Mouse (Mus musculus) spleen, adult 18-20 months (tissue): Measurements from ENCODE around the gene Asb10.
A peak's percentile ranks its signal among the peaks of the same experiment; 100 is the strongest.

Experiments
- DNase-seq, 2 experiments: peaks; one replicate each; pipeline ENCODE4 v3.0.0; 2022; ENCODE audit warnings: mixed read lengths in 2 of 2

Gene Asb10

GRCm38 (mm10) chr5:24535731-24536130, 5.0 kb downstream of the Asb10 start:
- no peak for DNase-seq

DNA sequence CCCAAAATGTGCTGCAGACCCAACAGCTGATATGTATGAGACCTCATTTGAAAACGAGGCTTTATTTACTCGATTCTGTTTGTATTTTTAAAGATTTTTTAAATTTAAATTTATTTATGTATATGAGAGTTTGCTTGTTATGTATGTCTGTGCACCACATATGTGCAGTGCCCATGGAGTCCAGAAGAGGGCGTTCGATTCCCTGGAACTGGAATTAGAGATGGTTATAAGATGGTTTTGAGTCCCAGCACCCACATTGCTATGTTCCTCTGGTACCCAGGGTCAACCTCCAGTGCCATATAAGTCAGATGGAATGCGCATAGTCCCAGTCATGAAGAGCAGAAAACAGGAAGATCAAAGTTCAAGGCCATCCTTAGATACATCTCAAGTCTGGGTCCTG, 6.5 kb downstream of the Asb10 start:
- DNase-seq = no peak

- DNase-seq = no peak
These were observed 7.4 kb downstream of the Asb10 start for GRCm38 (mm10) chr5:24533391-24533790.

- peak; percentile 72 to 90 for DNase-seq
These were observed 10.6 kb downstream of the Asb10 start for GRCm38 (mm10) chr5:24530042-24530689.

DNA sequence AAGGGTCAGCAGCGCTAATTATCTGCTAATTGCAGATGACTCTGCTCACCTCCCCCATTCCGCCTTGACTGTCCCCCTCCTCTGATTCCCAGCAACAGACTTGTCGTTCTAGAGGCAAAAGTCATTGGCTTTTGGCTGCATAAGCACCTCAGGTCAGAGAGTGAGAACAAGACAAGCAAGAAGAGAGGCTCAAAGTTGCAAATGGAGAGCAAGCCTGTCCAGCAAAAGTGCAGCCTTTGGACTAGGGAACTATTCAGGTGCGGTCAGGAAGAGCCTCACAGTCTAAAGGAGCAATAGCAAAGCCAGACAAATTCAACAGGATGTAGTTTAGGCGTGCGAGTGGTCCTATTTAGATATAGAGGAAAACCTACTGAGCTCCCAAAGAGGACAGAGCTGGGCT, 13.0 kb downstream of the Asb10 start:
- no peak for DNase-seq

DNA sequence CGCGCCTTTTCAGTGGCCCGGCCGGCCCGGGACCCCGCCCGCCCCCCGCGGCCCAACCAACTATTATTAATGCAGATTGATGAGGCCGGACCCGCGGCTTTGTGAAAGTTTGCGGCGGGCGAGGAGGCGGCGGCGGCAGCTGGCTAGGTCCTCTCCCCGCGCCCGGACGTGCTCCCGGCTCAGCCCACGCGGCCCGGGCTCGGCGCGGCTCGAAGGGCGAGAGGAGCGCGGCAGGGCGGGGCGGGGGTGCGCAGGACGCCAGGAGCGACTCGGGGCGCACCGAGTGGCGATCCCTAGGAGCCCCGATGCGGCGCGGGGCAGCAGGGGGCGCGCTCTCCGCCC, 13.9 kb downstream of the Asb10 start, which contains the start of gene Gbx1:
Gene Gbx1 (minus strand): TSS at position 314 of the 342 bp plus-strand sequence.
- DNase-seq = peak in 1 of 2 experiments; percentile 14

DNA sequence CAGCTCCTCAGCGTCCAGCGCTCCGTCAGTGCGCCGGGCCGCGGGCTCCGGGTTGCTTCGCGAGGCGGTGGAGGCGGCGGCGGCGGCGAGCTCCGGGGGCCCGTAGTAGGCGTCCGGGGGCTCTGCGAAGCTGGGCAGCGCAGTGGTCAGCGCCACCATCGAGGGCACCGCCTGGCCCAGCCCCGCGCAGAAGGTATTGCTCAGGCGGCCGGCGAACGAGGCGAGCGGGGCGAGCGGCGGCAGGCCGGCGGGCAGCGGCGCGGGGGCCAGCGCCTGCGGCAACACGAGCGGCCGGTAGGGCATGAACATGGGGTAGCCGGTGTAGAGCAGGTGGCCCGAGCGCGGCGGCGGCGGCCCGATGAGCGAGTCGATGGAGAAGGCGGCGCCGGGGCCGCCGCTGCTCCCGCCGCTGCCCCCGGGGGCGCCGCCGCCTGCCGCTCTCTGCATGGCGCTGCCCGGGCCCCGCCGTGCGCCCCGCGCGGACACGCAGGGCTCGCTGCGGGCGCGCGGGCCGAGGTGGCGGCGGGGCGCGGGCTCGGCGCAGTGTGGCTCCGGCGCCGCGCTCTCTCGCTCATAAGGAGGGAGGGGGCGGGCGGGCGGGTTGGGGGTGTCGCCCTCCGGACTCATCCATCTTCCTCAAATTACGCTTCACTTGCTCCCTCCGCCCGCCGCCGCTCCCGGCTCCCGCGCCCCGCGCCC, 14.4 kb downstream of the Asb10 start:
- DNase-seq = no peak

GRCm38 (mm10) chr5:24525360-24526189, 15.2 kb downstream of the Asb10 start:
- DNase-seq = no peak

DNA sequence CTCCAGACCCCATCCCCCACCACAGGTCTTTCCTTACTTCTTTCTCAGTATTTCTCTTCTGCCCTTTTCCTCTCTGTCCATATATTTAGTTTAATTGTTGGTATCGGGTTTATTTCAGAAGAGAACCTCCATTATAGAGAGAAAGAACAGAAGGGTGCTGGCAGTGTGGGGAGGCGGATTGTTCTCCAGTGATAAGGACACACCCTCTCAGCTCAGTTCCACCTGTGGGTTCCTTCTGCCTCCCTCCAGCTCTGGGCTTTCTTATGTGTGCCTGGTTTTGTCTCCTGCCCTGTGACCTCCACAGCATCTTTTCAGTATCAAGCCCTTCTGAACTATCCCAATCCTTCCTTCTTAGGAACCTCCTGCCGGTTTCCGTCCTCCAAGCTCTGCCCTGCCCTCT, 16.3 kb downstream of the Asb10 start:
- DNase-seq = no peak

GRCm38 (mm10) chr5:24523806-24524205, 17.0 kb downstream of the Asb10 start:
- DNase-seq = no peak

DNA sequence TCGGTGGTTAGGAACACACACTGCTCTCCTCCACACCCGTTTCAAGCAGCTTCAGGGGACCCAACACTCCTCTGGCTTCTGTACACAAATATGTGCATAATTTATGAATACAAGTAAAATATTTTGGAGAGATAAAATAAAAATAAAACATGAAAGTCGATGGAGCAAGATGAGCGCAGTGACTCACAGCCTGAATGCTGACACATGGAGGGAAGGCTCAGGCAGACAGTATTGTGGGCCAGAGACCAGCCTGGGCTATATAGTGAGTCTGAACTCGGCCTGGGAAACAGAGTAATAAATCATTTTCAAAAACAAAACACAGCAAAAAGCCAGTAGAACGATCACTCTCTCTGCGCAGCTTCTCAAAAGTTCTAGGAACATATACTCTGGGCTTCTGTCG, 19.4 kb downstream of the Asb10 start:
- DNase-seq = no peak

DNA sequence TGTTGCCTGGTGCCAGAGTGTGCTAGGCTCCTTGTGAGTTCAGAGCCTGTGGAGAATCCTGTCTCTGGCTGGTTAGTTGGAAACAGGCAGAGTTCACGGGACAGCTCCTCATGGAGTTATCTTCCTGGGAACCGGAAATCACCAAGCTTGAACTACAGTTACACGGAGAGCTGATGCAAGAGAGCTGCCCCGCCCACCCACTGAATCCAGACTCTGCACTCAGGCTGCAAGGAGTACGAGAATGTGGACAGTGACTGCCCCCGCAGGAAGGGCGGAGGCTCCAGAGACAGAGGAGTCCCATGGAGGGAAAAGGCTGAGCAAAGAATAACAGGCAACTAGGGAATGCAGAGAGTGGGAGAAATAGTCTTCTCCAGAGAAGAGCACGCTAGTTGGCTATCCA, 28.5 kb downstream of the Asb10 start:
- no peak for DNase-seq

DNA sequence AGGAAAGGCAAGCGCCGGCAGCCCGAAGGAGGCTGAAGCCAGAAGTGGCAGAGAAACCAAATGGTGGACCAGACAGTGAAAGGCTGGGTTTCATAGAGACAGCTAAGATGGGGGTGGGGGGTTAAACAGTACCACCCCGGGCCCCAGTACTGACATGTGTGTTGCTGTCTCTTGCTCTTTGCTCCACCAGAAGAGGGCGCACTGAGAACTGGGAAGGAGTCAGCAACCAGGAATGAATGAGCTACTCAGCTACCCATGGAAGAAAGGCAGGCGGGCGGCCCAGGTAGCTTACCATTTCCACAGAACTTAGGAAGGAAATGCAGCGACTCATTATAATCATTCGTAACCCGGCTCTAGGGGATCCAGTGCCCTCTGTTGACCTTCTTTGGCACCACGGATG, 30.1 kb downstream of the Asb10 start:
- peak in 1 of 2 experiments; percentile 34 for DNase-seq

- no peak for DNase-seq
These were observed 32.4 kb downstream of the Asb10 start for GRCm38 (mm10) chr5:24508406-24508805.

GRCm38 (mm10) chr5:24505513-24505912, 35.3 kb downstream of the Asb10 start:
- no peak for DNase-seq

DNA sequence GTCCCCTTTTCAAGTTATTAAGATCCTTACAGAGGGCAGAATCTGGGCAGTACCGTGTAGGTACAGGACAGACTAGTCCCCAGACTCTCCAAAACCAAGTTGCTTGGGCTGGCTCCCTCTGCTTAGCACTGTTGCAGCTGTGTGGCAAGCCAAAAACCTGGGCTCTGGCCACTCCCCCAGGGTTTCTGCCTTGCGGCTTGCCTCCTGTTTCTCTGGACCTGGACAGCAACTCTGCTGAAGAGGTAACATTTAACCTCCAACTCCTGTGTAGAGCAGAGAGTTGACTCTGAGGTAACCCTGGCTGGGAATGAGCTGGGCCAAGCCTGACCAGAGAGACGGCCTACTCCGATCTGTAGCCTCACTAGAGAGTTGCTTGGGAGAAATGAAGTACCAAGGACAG, 38.0 kb downstream of the Asb10 start:
- no peak for DNase-seq

DNA sequence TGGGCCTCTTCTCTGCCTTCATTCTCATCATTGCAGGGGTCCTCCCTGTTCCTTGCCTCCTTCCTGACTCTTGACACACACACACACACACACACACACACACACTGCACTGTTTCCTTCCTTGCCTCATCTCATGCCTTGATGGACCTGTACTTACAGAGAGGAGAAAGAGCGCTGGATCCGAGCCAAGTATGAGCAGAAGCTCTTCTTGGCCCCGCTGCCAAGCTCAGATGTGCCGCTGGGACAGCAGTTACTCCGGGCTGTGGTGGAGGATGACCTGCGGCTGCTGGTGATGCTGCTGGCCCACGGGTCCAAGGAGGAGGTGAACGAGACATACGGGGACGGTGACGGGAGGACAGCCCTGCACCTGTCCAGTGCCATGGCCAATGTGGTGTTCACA, 39.9 kb downstream of the Asb10 start:
- no peak for DNase-seq

- DNase-seq = no peak
These were observed 41.7 kb downstream of the Asb10 start for GRCm38 (mm10) chr5:24499113-24499512.

DNA sequence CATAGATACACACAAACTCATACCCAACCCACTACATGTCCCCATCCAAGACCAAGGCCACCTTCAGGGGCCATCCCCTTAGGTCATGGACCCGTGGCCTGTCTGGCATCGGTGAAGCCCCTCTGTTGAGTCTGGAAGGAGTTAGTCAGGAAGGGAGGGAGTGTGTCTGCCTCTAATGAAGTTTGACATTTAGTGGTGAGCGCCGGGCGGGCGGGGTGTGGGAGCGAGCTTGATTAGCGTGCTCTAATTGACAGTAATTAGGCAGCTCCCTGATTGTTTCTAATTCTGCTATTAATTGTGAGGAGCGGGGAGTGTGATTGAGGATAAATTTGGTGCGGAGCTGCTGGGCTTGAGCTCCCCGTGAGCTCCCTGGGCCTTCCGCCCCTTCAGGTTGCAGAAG, 43.3 kb downstream of the Asb10 start:
- DNase-seq = no peak

DNA sequence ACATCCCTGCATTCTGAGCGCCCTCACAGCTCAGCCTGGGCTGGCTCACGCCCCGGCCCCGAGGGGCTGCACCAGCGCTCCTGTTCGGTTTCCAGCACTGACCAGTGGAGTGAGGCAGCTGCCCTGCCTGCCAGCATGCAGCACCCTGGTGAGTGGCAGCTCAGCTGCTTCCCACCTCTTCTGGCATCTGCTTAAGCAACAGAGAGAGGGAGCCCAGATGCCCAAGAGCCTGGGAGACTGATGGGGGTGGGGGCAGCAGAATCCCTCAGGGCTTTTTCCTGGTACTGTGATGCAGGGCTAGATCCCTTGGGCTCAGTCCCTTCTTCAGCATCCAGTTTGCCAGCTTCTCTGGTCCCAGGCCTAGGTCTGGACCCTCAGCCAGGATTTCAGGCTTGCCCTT, 44.0 kb downstream of the Asb10 start:
- no peak for DNase-seq

GRCm38 (mm10) chr5:24495019-24495418, 45.8 kb downstream of the Asb10 start:
- no peak for DNase-seq

- DNase-seq = no peak
These were observed 48.1 kb downstream of the Asb10 start for GRCm38 (mm10) chr5:24492546-24493285.

GRCm38 (mm10) chr5:24490413-24490920, 50.3 kb downstream of the Asb10 start:
- no peak for DNase-seq
